Mouse (Mus musculus) lung, postnatal 0 days (tissue): Measurements from ENCODE around the gene Gfer.

Source experiments
- CTCF ChIP-seq: IDR thresholded peaks from 2 replicates; pipeline ENCODE4 v1.5.1; 2016; ENCODE audit warnings: antibody characterized with exemption, mild to moderate bottlenecking
- EP300 ChIP-seq: IDR thresholded peaks from 2 replicates; pipeline ENCODE4 v1.6.1; 2016; ENCODE audit warnings: antibody characterized with exemption, mild to moderate bottlenecking, control low read depth

DNA sequence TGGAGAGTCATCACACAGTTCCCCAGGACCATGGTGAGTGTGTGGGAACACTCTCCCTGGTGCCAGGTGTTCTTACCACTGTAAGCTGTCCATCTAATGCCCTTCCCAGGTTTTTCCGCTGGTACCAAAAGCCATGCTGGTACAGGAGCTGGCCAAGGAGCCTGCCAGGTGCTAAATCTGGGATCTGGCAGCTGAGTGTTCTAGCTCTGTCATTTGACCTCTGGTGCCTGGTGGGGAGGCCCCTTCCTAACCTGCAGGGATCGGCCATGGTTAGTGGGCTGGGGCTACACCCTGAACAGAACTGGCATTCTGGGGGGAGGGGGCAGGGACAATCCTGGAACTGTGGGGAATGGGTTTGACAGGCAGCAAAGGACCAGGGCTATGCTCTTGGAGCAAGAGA is 31.7 kb upstream of the Gfer start, which contains the start of gene Rpl3l:
- TF ChIP-seq CTCF (no peak), EP300 (no peak)
